Mouse (Mus musculus): Measurements from ENCODE around the gene Elp6. TPM values are rescaled to one million over a fixed set of nuclear protein-coding genes. Genes with fewer than 3 reads are reported as not detected.
A peak's percentile ranks its signal among the peaks of the same experiment; 100 is the strongest.

The Elp6 gene
- polyA plus RNA-seq, 1 experiment from 2014 or later = 6.0 TPM

GRCm38 (mm10) chr9:110306371-110306770 is 1.4 kb downstream of the Elp6 start:
- ATAC-seq (ENCODE audit: low read depth) = no peak
- H3K4me1 ChIP-seq (ENCODE audit: control insufficient read depth, low read depth, low read length) = peaks cover 6% of the 10 kb centered on the region
- WGBS (ENCODE audit: insufficient replicate concordance) = 49% methylated on average over 5 of the region's 5 CpGs
- no peaks in the 10 kb centered on the region for H3K27me3 ChIP-seq (ENCODE audit: control insufficient read depth, insufficient read depth, low read depth, low read length)
- H3K4me3 ChIP-seq (ENCODE audit: low read depth, low read length) = no peak overlapping the region
- H3K9ac ChIP-seq (ENCODE audit: low read depth, low read length) = no peak overlapping the region
- no peak overlapping the region for H3K27ac ChIP-seq (ENCODE audit: low read length)
- no peak overlapping the region for H3K4me2 ChIP-seq (ENCODE audit: low read depth, low read length)
- H3K36me3 ChIP-seq (ENCODE audit: control insufficient read depth, insufficient read depth) = no peaks in the 10 kb centered on the region; the same call in 1 of the 2 replicates
- peaks cover 5% of the 10 kb centered on the region; the same call in 1 of the 2 replicates for H3K9me3 ChIP-seq (replicated peaks; ENCODE audit: control insufficient read depth, low read length)

GRCm38 (mm10) chr9:110314706-110315105 is 9.7 kb downstream of the Elp6 start:
- Histone ChIP-seq H3K4me1 (ENCODE audit: control insufficient read depth, low read depth, low read length) (no peaks in the 10 kb centered on the region), H3K9me3 (replicated peaks; ENCODE audit: control insufficient read depth, low read length) (no peaks in the 10 kb centered on the region), H3K36me3 (ENCODE audit: control insufficient read depth, insufficient read depth) (no peaks in the 10 kb centered on the region; the same call in 1 of the 2 replicates), H3K27ac (ENCODE audit: low read length) (no peak overlapping the region), H3K27me3 (ENCODE audit: control insufficient read depth, insufficient read depth, low read depth, low read length) (no peaks in the 10 kb centered on the region), H3K9ac (ENCODE audit: low read depth, low read length) (no peak overlapping the region), H3K4me2 (ENCODE audit: low read depth, low read length) (no peak overlapping the region), H3K4me3 (ENCODE audit: low read depth, low read length) (no peak overlapping the region)
- WGBS (ENCODE audit: insufficient replicate concordance) = 55% methylated on average over 5 of the region's 5 CpGs
- ATAC-seq (ENCODE audit: low read depth) = no peak

- Histone ChIP-seq H3K27me3 (ENCODE audit: control insufficient read depth, insufficient read depth, low read depth, low read length) (no peaks in the 10 kb centered on the region), H3K36me3 (ENCODE audit: control insufficient read depth, insufficient read depth) (no peaks in the 10 kb centered on the region; the same call in 1 of the 2 replicates), H3K9ac (ENCODE audit: low read depth, low read length) (no peak overlapping the region), H3K9me3 (replicated peaks; ENCODE audit: control insufficient read depth, low read length) (no peaks in the 10 kb centered on the region), H3K4me2 (ENCODE audit: low read depth, low read length) (no peak overlapping the region), H3K4me1 (ENCODE audit: control insufficient read depth, low read depth, low read length) (no peaks in the 10 kb centered on the region), H3K27ac (ENCODE audit: low read length) (no peak overlapping the region), H3K4me3 (ENCODE audit: low read depth, low read length) (no peak overlapping the region)
- ATAC-seq (ENCODE audit: low read depth) = no peak
- WGBS (ENCODE audit: insufficient replicate concordance) = 74% methylated on average over 6 of the region's 6 CpGs
Observed at GRCm38 (mm10) chr9:110315410-110315809, 10.4 kb downstream of the Elp6 start.

- no peak overlapping the region for H3K9ac ChIP-seq (ENCODE audit: low read depth, low read length)
- no peak for ATAC-seq (ENCODE audit: low read depth)
- H3K4me3 ChIP-seq (ENCODE audit: low read depth, low read length) = no peak overlapping the region
- no peaks in the 10 kb centered on the region for H3K9me3 ChIP-seq (replicated peaks; ENCODE audit: control insufficient read depth, low read length)
- no peaks in the 10 kb centered on the region; the same call in 1 of the 2 replicates for H3K36me3 ChIP-seq (ENCODE audit: control insufficient read depth, insufficient read depth)
- no peak overlapping the region for H3K4me2 ChIP-seq (ENCODE audit: low read depth, low read length)
- H3K27me3 ChIP-seq (ENCODE audit: control insufficient read depth, insufficient read depth, low read depth, low read length) = no peaks in the 10 kb centered on the region
- H3K27ac ChIP-seq (ENCODE audit: low read length) = no peak overlapping the region
- 78% methylated on average over 8 of the region's 8 CpGs for WGBS (ENCODE audit: insufficient replicate concordance)
- H3K4me1 ChIP-seq (ENCODE audit: control insufficient read depth, low read depth, low read length) = no peaks in the 10 kb centered on the region
Observed at GRCm38 (mm10) chr9:110315904-110316303, 10.9 kb downstream of the Elp6 start.

GRCm38 (mm10) chr9:110316503-110316902 is 11.5 kb downstream of the Elp6 start:
- Histone ChIP-seq H3K27me3 (ENCODE audit: control insufficient read depth, insufficient read depth, low read depth, low read length) (no peaks in the 10 kb centered on the region), H3K4me2 (ENCODE audit: low read depth, low read length) (no peak overlapping the region), H3K36me3 (ENCODE audit: control insufficient read depth, insufficient read depth) (no peaks in the 10 kb centered on the region), H3K9ac (ENCODE audit: low read depth, low read length) (no peak overlapping the region), H3K27ac (ENCODE audit: low read length) (no peak overlapping the region), H3K4me3 (ENCODE audit: low read depth, low read length) (no peak overlapping the region), H3K4me1 (ENCODE audit: control insufficient read depth, low read depth, low read length) (no peaks in the 10 kb centered on the region), H3K9me3 (replicated peaks; ENCODE audit: control insufficient read depth, low read length) (no peaks in the 10 kb centered on the region)
- 80% methylated on average over 8 of the region's 8 CpGs for WGBS (ENCODE audit: insufficient replicate concordance)
- peak; percentile 72 for ATAC-seq (ENCODE audit: low read depth)

GRCm38 (mm10) chr9:110320769-110321168 is 15.8 kb downstream of the Elp6 start:
- no peak overlapping the region for H3K27ac ChIP-seq (ENCODE audit: low read length)
- H3K4me2 ChIP-seq (ENCODE audit: low read depth, low read length) = no peak overlapping the region
- no peaks in the 10 kb centered on the region for H3K27me3 ChIP-seq (ENCODE audit: control insufficient read depth, insufficient read depth, low read depth, low read length)
- H3K9me3 ChIP-seq (replicated peaks; ENCODE audit: control insufficient read depth, low read length) = no peaks in the 10 kb centered on the region
- H3K9ac ChIP-seq (ENCODE audit: low read depth, low read length) = no peak overlapping the region
- WGBS (ENCODE audit: insufficient replicate concordance) = 78% methylated on average over 10 of the region's 10 CpGs
- ATAC-seq (ENCODE audit: low read depth) = no peak
- no peak overlapping the region for H3K4me3 ChIP-seq (ENCODE audit: low read depth, low read length)
- H3K4me1 ChIP-seq (ENCODE audit: control insufficient read depth, low read depth, low read length) = no peaks in the 10 kb centered on the region
- no peaks in the 10 kb centered on the region for H3K36me3 ChIP-seq (ENCODE audit: control insufficient read depth, insufficient read depth)

- Histone ChIP-seq H3K36me3 (ENCODE audit: control insufficient read depth, insufficient read depth) (no peaks in the 10 kb centered on the region), H3K27me3 (ENCODE audit: control insufficient read depth, insufficient read depth, low read depth, low read length) (no peaks in the 10 kb centered on the region), H3K9me3 (replicated peaks; ENCODE audit: control insufficient read depth, low read length) (no peaks in the 10 kb centered on the region), H3K27ac (ENCODE audit: low read length) (no peak overlapping the region), H3K9ac (ENCODE audit: low read depth, low read length) (no peak overlapping the region), H3K4me2 (ENCODE audit: low read depth, low read length) (no peak overlapping the region), H3K4me1 (ENCODE audit: control insufficient read depth, low read depth, low read length) (no peaks in the 10 kb centered on the region), H3K4me3 (ENCODE audit: low read depth, low read length) (no peak overlapping the region)
- ATAC-seq (ENCODE audit: low read depth) = no peak
Observed at GRCm38 (mm10) chr9:110322972-110323371, 18.0 kb downstream of the Elp6 start.

GRCm38 (mm10) chr9:110324181-110324580 is 19.2 kb downstream of the Elp6 start:
- Histone ChIP-seq H3K9me3 (replicated peaks; ENCODE audit: control insufficient read depth, low read length) (no peaks in the 10 kb centered on the region), H3K4me1 (ENCODE audit: control insufficient read depth, low read depth, low read length) (no peaks in the 10 kb centered on the region), H3K27ac (ENCODE audit: low read length) (no peak overlapping the region), H3K27me3 (ENCODE audit: control insufficient read depth, insufficient read depth, low read depth, low read length) (no peaks in the 10 kb centered on the region), H3K4me3 (ENCODE audit: low read depth, low read length) (no peak overlapping the region), H3K9ac (ENCODE audit: low read depth, low read length) (no peak overlapping the region), H3K36me3 (ENCODE audit: control insufficient read depth, insufficient read depth) (no peaks in the 10 kb centered on the region), H3K4me2 (ENCODE audit: low read depth, low read length) (no peak overlapping the region)
- ATAC-seq (ENCODE audit: low read depth) = no peak
- WGBS (ENCODE audit: insufficient replicate concordance) = 52% methylated on average over 1 of the region's 1 CpGs

- no peaks in the 10 kb centered on the region for H3K27me3 ChIP-seq (ENCODE audit: control insufficient read depth, insufficient read depth, low read depth, low read length)
- H3K4me2 ChIP-seq (ENCODE audit: low read depth, low read length) = no peak overlapping the region
- no peak for ATAC-seq (ENCODE audit: low read depth)
- 18% methylated on average over 2 of the region's 2 CpGs for WGBS (ENCODE audit: insufficient replicate concordance)
- H3K36me3 ChIP-seq (ENCODE audit: control insufficient read depth, insufficient read depth) = no peaks in the 10 kb centered on the region
- 0 out of 2 replicates have a peak, but pooled peaks cover 2% of the 10 kb centered on the region for H3K4me1 ChIP-seq (ENCODE audit: control insufficient read depth, low read depth, low read length)
- H3K27ac ChIP-seq (ENCODE audit: low read length) = no peak overlapping the region
- H3K9me3 ChIP-seq (replicated peaks; ENCODE audit: control insufficient read depth, low read length) = no peaks in the 10 kb centered on the region
- H3K4me3 ChIP-seq (ENCODE audit: low read depth, low read length) = no peak overlapping the region
- H3K9ac ChIP-seq (ENCODE audit: low read depth, low read length) = no peak overlapping the region
Observed at GRCm38 (mm10) chr9:110328178-110328577, 23.2 kb downstream of the Elp6 start.

Data from liver, embryonic 16.5 days (tissue).